Mouse (Mus musculus): ENCODE measurements around the gene Ano4. TPM values are rescaled to one million over a fixed set of nuclear protein-coding genes. Genes with fewer than 3 reads are reported as not detected.

Gene Ano4
- polyA plus RNA-seq, 1 experiment from 2014 or later: 0.40 TPM

- Histone ChIP-seq H3K9me3 (ENCODE audit: control insufficient read depth, low read length) (no peaks in the 10 kb centered on the region), H3K9ac (ENCODE audit: low read length) (no peak overlapping the region), H3K4me3 (ENCODE audit: low read depth, low read length) (no peak overlapping the region), H3K4me1 (replicated peaks; ENCODE audit: control insufficient read depth, insufficient read depth) (no peaks in the 10 kb centered on the region), H3K27me3 (ENCODE audit: control insufficient read depth, insufficient read depth, low read length) (no peaks in the 10 kb centered on the region), H3K27ac (replicated peaks) (no peak overlapping the region), H3K36me3 (ENCODE audit: control insufficient read depth, insufficient read depth, low read length) (no peaks in the 10 kb centered on the region), H3K4me2 (replicated peaks; ENCODE audit: low read depth) (no peak overlapping the region)
- TF ChIP-seq CTCF (IDR thresholded peaks at IDR 0.05; ENCODE audit: low read depth) (no peak), EP300 (optimal IDR thresholded peaks at IDR 0.05) (no peak)
- WGBS: 69% methylated on average over 6 of the region's 6 CpGs
- DNase-seq (ENCODE audit: low spot score) (no peak), ATAC-seq (ENCODE audit: low FRiP score, low TSS enrichment) (no peak)
Measured at GRCm38 (mm10) chr10:89222284-89222989, 122.1 kb downstream of the Ano4 start.

- no peaks in the 10 kb centered on the region for H3K9me3 ChIP-seq (ENCODE audit: control insufficient read depth, low read length)
Measured at GRCm38 (mm10) chr10:89216078-89216477, 128.5 kb downstream of the Ano4 start.

GRCm38 (mm10) chr10:89205858-89206257 is 138.7 kb downstream of the Ano4 start:
- Histone ChIP-seq H3K27ac (replicated peaks) (no peak overlapping the region), H3K9ac (ENCODE audit: low read length) (no peak overlapping the region), H3K9me3 (ENCODE audit: control insufficient read depth, low read length) (no peaks in the 10 kb centered on the region), H3K27me3 (ENCODE audit: control insufficient read depth, insufficient read depth, low read length) (no peaks in the 10 kb centered on the region), H3K4me1 (replicated peaks; ENCODE audit: control insufficient read depth, insufficient read depth) (no peaks in the 10 kb centered on the region), H3K4me3 (ENCODE audit: low read depth, low read length) (no peak overlapping the region), H3K36me3 (ENCODE audit: control insufficient read depth, insufficient read depth, low read length) (no peaks in the 10 kb centered on the region), H3K4me2 (replicated peaks; ENCODE audit: low read depth) (no peak overlapping the region)
- TF ChIP-seq EP300 (optimal IDR thresholded peaks at IDR 0.05): no peak
- peak; percentile 69 for TF ChIP-seq CTCF (IDR thresholded peaks at IDR 0.05; ENCODE audit: low read depth)
- WGBS: 51% methylated on average over 2 of the region's 2 CpGs
- peak; percentile 16 for DNase-seq (ENCODE audit: low spot score)
- no peak for ATAC-seq (ENCODE audit: low FRiP score, low TSS enrichment)

More at GRCm38 (mm10) chr10:89216078-89216477, 128.5 kb downstream of the Ano4 start:
- no peaks in the 10 kb centered on the region for H3K36me3 ChIP-seq (ENCODE audit: control insufficient read depth, insufficient read depth, low read length)
- no peaks in the 10 kb centered on the region for H3K4me1 ChIP-seq (replicated peaks; ENCODE audit: control insufficient read depth, insufficient read depth)
- ATAC-seq (ENCODE audit: low FRiP score, low TSS enrichment) (no peak), DNase-seq (ENCODE audit: low spot score) (no peak)
- no peak overlapping the region for H3K9ac ChIP-seq (ENCODE audit: low read length)
- 80% methylated on average over 6 of the region's 6 CpGs for WGBS
- no peaks in the 10 kb centered on the region for H3K27me3 ChIP-seq (ENCODE audit: control insufficient read depth, insufficient read depth, low read length)
- H3K27ac ChIP-seq (replicated peaks): no peak overlapping the region
- no peak for TF ChIP-seq CTCF (IDR thresholded peaks at IDR 0.05; ENCODE audit: low read depth)
- TF ChIP-seq EP300 (optimal IDR thresholded peaks at IDR 0.05): no peak
- no peak overlapping the region for H3K4me3 ChIP-seq (ENCODE audit: low read depth, low read length)
- H3K4me2 ChIP-seq (replicated peaks; ENCODE audit: low read depth): no peak overlapping the region

GRCm38 (mm10) chr10:89196444-89196843 is 148.1 kb downstream of the Ano4 start:
- ATAC-seq (ENCODE audit: low FRiP score, low TSS enrichment): no peak
- no peak for TF ChIP-seq CTCF (IDR thresholded peaks at IDR 0.05; ENCODE audit: low read depth)
- no peak for TF ChIP-seq EP300 (optimal IDR thresholded peaks at IDR 0.05)
- H3K4me1 ChIP-seq (replicated peaks; ENCODE audit: control insufficient read depth, insufficient read depth): no peaks in the 10 kb centered on the region

GRCm38 (mm10) chr10:89195068-89195467 is 149.5 kb downstream of the Ano4 start:
- DNase-seq (ENCODE audit: low spot score): no peak
- no peaks in the 10 kb centered on the region for H3K36me3 ChIP-seq (ENCODE audit: control insufficient read depth, insufficient read depth, low read length)
- H3K4me3 ChIP-seq (ENCODE audit: low read depth, low read length): no peak overlapping the region
- H3K9ac ChIP-seq (ENCODE audit: low read length): no peak overlapping the region
- H3K27me3 ChIP-seq (ENCODE audit: control insufficient read depth, insufficient read depth, low read length): no peaks in the 10 kb centered on the region
- H3K4me1 ChIP-seq (replicated peaks; ENCODE audit: control insufficient read depth, insufficient read depth): no peaks in the 10 kb centered on the region
- TF ChIP-seq EP300 (optimal IDR thresholded peaks at IDR 0.05) (no peak), CTCF (IDR thresholded peaks at IDR 0.05; ENCODE audit: low read depth) (no peak)
- no peak overlapping the region for H3K4me2 ChIP-seq (replicated peaks; ENCODE audit: low read depth)
- WGBS: 55% methylated on average over 3 of the region's 3 CpGs
- H3K27ac ChIP-seq (replicated peaks): no peak overlapping the region
- no peaks in the 10 kb centered on the region for H3K9me3 ChIP-seq (ENCODE audit: control insufficient read depth, low read length)
- no peak for ATAC-seq (ENCODE audit: low FRiP score, low TSS enrichment)

More at GRCm38 (mm10) chr10:89196444-89196843, 148.1 kb downstream of the Ano4 start:
- H3K4me2 ChIP-seq (replicated peaks; ENCODE audit: low read depth): no peak overlapping the region
- WGBS: 87% methylated on average over 10 of the region's 10 CpGs
- no peaks in the 10 kb centered on the region for H3K9me3 ChIP-seq (ENCODE audit: control insufficient read depth, low read length)
- H3K27ac ChIP-seq (replicated peaks): no peak overlapping the region
- H3K36me3 ChIP-seq (ENCODE audit: control insufficient read depth, insufficient read depth, low read length): no peaks in the 10 kb centered on the region
- H3K27me3 ChIP-seq (ENCODE audit: control insufficient read depth, insufficient read depth, low read length): no peaks in the 10 kb centered on the region
- no peak for DNase-seq (ENCODE audit: low spot score)
- no peak overlapping the region for H3K4me3 ChIP-seq (ENCODE audit: low read depth, low read length)
- H3K9ac ChIP-seq (ENCODE audit: low read length): no peak overlapping the region

- no peak overlapping the region for H3K9ac ChIP-seq (ENCODE audit: low read length)
- no peaks in the 10 kb centered on the region for H3K27me3 ChIP-seq (ENCODE audit: control insufficient read depth, insufficient read depth, low read length)
- H3K27ac ChIP-seq (replicated peaks): no peak overlapping the region
- H3K4me2 ChIP-seq (replicated peaks; ENCODE audit: low read depth): no peak overlapping the region
- no peak for ATAC-seq (ENCODE audit: low FRiP score, low TSS enrichment)
- H3K36me3 ChIP-seq (ENCODE audit: control insufficient read depth, insufficient read depth, low read length): no peaks in the 10 kb centered on the region
- TF ChIP-seq CTCF (IDR thresholded peaks at IDR 0.05; ENCODE audit: low read depth) (no peak), EP300 (optimal IDR thresholded peaks at IDR 0.05) (no peak)
- no peaks in the 10 kb centered on the region for H3K4me1 ChIP-seq (replicated peaks; ENCODE audit: control insufficient read depth, insufficient read depth)
- WGBS: 80% methylated on average over 7 of the region's 7 CpGs
- no peak overlapping the region for H3K4me3 ChIP-seq (ENCODE audit: low read depth, low read length)
- no peaks in the 10 kb centered on the region for H3K9me3 ChIP-seq (ENCODE audit: control insufficient read depth, low read length)
- DNase-seq (ENCODE audit: low spot score): no peak
Measured at GRCm38 (mm10) chr10:89194440-89194839, 150.1 kb downstream of the Ano4 start.
